Mouse (Mus musculus): ENCODE data around the gene Mknk1.
A peak's percentile ranks its signal among the peaks of the same experiment; 100 is the strongest.

The Mknk1 gene

GRCm38 (mm10) chr4:115897901-115898631 lies 59.1 kb downstream of the Mknk1 start:
- peak; percentile 79 for DNase-seq

- peak; percentile 81 for DNase-seq
Measured at GRCm38 (mm10) chr4:115902816-115903215, 63.8 kb downstream of the Mknk1 start.

DNA sequence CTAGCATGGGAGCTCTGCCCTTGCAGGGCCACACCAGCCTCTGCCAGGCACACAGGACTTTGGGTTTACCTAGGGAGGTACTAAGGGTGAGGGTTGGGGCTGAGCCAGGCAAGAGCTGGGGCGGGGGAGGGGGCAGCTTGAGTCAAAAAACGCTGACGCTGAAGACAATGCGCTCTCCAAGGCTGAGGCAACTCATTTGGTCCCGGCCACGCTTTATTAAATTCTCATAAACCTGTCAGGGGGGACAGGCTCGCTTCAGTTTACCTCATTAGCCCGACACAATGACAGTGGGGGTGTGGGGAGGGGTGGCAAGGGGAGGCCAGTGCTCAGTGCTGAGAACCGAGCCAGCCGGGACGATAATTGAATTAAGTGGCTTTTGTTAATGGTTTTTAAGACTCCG lies 65.4 kb downstream of the Mknk1 start:
- DNase-seq = peak; percentile 72

DNA sequence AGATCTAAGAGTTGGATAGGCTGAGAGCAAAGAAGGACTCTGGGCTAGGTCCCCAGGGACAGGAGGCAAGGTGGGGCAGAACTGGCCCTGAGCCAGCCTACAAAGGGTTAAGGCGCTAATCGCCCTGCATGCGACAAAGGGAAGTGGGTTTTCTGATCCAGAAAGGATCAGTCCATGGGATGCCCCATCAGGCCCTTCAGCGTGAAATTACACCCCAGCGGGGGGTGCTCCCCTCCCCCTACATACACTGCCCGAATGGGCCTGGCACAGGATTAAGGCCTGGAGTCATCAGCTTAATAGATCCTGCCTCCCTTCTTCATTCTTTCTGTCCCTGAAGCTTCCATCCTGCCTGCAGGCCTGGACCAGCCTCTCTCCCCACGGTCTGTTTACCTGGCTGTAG lies 66.7 kb downstream of the Mknk1 start:
- peak; percentile 53 for DNase-seq

GRCm38 (mm10) chr4:115906791-115907190 lies 67.8 kb downstream of the Mknk1 start:
- no peak for DNase-seq

DNA sequence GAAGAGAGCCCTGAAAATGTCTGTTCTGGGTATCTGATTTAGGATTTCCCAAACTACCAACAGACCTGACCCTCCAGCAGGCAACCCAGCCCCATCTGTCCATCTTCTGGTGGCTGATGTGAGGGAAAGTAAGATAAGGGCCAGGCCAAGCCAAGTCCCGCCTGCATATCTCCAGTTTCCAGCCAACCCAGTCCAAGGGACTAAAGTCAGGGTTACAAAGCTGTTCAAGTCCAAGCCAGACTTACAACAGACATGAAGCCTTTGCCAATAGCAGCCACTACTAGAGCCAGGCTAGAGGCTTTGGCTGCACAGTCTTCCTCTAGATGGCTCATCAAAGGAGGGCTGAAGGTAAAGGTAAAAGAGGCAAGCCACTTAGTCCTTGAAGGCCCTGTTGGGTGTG lies 69.0 kb downstream of the Mknk1 start:
- DNase-seq = no peak

- DNase-seq = no peak
Measured at GRCm38 (mm10) chr4:115908641-115909040, 69.6 kb downstream of the Mknk1 start.

DNA sequence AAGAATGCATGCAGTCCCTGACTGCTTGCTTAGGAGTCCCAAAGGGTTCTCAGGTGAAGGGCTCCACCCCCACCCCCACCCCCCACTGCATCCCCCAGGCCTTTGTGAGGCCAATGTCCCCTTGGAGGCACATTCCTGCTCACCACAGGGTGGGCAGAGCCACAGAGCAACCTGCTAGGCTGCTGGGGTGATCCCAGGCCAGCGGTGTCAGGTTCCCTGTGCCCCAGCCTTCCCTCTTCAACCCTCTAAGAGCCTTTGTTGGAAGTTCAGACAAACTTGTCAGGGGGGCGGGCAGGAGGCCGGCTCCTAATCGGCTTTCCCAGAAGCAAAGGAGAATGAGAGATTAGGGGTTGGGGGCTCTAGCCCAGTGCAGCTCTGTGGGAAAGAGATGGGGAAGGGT lies 72.6 kb downstream of the Mknk1 start:
- no peak for DNase-seq

- DNase-seq = no peak
Measured at GRCm38 (mm10) chr4:115919911-115920310, 80.9 kb downstream of the Mknk1 start.

DNA sequence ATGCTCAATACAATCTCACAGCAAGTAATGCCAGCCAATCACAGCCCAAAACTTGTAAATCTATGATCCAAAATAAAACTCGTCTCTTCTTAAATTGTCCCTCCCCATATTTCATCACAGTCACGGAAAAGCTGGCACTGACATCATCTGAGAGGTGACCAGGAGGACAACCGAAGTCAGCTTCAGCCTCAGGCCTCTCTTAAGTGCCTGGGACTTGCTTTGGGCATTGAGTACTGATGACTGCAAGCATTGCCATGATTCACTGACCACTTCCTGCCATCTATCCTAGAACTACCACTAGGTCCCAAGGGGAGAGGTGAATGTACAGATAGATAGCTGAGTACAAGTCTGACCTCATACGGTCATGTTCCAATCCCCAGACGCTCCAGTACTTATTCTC lies 83.7 kb downstream of the Mknk1 start:
- DNase-seq = no peak

GRCm38 (mm10) chr4:115923262-115923880 lies 84.4 kb downstream of the Mknk1 start:
- DNase-seq = no peak

DNA sequence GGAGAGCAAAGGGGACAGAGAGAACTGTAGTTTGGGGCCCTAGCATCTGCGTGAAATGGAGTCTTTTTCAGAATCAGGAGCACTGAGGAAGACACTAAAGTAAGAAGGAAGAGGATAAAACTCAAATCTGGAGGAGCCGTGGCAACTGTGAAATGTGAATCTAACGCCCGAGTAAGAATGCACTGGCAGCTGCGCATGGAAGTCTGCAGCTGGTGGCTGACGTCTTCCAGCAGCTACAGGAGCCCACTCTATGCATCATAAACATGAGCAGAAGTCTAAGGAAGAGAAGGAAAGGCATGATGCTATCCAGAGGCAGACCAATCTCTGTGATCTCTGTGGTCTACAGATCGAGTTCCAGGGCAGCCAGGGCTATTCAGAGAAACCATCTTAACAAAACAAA lies 88.6 kb downstream of the Mknk1 start:
- no peak for DNase-seq

Measured in embryo, embryonic 11 days (tissue).